Mouse (Mus musculus): ENCODE measurements around the gene Smagp. TPM values are rescaled to one million over a fixed set of nuclear protein-coding genes. Genes with fewer than 3 reads are reported as not detected.

Gene Smagp
- 4.6 TPM for total RNA-seq (2023)

DNA sequence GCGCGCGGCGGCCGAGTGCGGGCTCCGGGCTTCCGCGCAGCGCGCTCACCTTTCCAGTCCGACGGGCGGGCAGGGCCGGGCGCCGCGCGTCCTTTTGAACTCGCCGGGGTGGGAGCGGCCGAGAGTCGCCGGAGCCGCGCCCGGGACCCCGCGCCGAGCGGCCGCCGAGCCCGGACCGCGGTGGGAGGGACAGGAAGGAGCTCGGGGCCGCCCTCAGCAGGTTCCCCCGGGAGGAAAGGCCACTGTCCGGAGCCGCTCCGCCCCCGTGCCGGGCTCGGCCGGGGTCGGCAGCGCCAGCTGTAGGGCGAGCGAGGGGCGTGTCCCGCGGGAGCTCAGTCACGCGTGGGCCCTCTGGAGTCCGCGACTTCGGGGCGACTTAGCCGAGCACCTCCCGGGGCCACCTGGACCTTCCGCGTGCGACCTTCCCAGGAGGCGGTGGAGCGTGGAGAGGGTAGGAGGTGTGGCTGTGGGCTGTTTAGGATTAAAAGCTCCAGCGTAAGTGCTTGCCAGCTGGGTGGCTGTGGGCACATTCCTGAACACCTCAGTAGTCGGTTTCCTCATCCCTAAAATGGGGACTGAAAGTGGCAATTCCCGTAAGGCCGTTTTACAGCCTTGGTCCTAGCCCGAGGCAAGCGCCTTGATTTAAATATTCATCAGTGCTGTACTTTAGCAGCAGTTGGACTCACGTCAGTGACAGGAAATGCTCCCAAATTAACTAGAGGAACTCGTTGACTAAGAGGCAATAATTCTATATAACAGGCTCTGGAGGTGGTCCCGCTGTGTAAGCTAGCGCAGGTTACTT, at the start of gene Smagp:
Gene Smagp, minus strand, starts transcription at position 241 of the 802 bp plus-strand sequence.

GRCm38 (mm10) chr15:100669337-100669736, 32.6 kb upstream of the Smagp start, which contains the start of gene Bin2:
Bin2 (minus strand) TSS chr15:100669553.

DNA sequence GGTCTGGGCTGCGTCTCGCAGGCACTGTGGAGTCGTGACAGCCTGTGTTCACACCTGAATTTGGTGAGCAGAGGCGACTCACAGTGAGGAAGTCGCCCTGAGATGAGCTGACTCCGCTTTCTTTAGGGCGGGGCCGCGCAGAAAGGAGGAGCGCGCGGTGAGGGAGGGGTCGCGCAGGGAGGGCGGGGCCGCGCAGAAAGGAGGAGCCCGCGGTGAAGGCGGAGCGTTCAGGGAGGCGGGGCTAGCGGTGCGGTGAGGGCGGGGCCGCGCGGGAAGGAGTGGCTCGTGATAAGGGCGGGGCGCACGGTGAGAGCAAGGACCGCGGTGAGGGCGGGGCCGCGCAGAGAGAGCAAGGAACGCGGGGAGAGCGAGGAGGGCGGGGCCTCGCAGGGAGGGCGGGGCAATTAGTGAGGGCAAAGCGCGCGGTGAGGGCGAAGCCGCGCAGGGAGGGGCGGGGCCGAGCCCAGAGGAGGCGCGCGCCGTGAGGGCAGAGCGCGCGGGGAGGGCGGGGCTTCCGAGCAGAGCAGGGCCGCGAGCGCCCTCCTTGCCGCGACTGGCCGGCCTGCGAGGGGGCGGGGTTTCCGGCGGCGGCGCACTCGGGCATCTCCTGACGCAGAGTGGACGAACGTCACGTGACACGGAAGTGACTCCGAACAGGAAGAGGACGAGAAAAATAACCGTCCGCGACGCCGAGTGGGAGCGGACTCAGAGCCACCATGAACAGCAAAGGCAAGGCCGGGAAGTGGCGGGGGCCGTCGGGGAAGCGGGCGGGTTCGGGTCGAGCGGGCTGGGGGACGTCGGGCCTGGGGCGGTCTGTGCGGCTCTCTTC, 21.5 kb downstream of the Smagp start, which contains the start of gene Dazap2:
Gene Dazap2, plus strand, starts transcription at position 354 of the 829 bp plus-strand sequence.

DNA sequence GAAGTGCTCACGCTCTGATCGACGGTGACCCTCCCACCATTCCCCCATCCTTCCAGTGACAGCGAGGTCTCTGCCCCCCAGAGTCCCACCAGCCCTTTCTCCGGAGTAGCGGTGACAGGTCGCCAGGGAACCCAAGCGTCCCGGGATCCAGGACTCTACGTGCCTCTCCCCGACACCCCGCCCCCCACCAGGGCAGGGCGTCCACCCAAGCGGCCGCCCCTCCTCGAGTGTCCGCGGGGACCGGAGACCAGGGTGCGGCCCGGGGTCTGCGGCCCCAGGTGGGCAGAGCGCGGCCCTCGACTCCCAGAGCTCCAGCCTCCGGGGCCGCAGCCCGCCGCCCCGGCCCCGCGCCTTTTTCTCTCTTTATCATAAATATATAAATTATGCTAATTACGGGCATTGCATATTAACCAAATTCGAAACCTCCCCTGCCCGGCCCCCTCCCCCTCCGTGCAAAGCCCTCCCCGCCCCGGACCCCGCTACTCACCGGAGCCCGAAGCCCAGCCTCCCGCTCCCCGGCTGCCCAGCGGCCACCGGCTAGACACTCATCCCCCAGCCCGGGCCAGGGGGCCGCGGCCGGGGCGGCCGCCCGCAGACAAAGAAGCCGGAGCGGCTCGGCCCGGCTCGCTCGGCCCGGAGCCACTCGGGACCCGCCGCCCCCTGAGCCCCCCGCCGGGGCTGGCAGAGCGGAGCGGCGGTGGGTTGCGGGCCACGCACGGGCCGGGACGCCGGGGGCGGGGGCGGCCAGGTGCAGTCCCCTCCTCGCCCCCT, 37.3 kb downstream of the Smagp start, which contains the start of gene Pou6f1:
Gene Pou6f1, minus strand, starts transcription at position 709 of the 771 bp plus-strand sequence.

Other genes starting within 250 kb of the Smagp start
- not detected for gene Gm5475, start 214.8 kb downstream of the Smagp start, total RNA-seq (2023)
- 30.8 TPM for gene Slc11a2, start 211.9 kb downstream of the Smagp start, total RNA-seq (2023)
- gene Letmd1, start 167.9 kb downstream of the Smagp start, total RNA-seq (2023): 45.9 TPM
- gene Csrnp2, start 141.5 kb downstream of the Smagp start, total RNA-seq (2023): 9.7 TPM
- gene Tfcp2, start 84.9 kb downstream of the Smagp start, total RNA-seq (2023): 11.0 TPM
- gene Pou6f1, start 37.0 kb downstream of the Smagp start, total RNA-seq (2023): 62.3 TPM
- gene Dazap2, start 21.6 kb downstream of the Smagp start, total RNA-seq (2023): 399 TPM
- gene Bin2, start 32.6 kb upstream of the Smagp start, total RNA-seq (2023): 329 TPM
- 3.3 TPM for gene Cela1, start 51.0 kb upstream of the Smagp start, total RNA-seq (2023)
- gene Galnt6, start 92.4 kb upstream of the Smagp start, total RNA-seq (2023): 185 TPM
- gene Slc4a8, start 124.8 kb upstream of the Smagp start, total RNA-seq (2023): 10.0 TPM
- gene Scn8a, start 232.9 kb upstream of the Smagp start, total RNA-seq (2023): 2.8 TPM

All from CD4-positive naive resting alpha-beta T cell, adult 76 days (primary cell).